Mouse (Mus musculus) brain, adult 2 months (tissue): Measurements from ENCODE around the gene 4930432M17Rik.
A peak's percentile ranks its signal among the peaks of the same experiment; 100 is the strongest.

Experiments used
- DNase-seq: peaks from one replicate; pipeline ENCODE4 v3.0.0; 2011; ENCODE audit warnings: low read depth, low spot score

The 4930432M17Rik gene

GRCm38 (mm10) chr3:121707106-121707505, 36.5 kb downstream of the 4930432M17Rik start:
- no peak for DNase-seq

GRCm38 (mm10) chr3:121710894-121711531, 40.5 kb downstream of the 4930432M17Rik start:
- peak; percentile 38 for DNase-seq

GRCm38 (mm10) chr3:121712222-121712621, 41.7 kb downstream of the 4930432M17Rik start:
- no peak for DNase-seq

GRCm38 (mm10) chr3:121713151-121713701, 42.7 kb downstream of the 4930432M17Rik start:
- no peak for DNase-seq

- no peak for DNase-seq
Observed at GRCm38 (mm10) chr3:121713816-121714215, 43.3 kb downstream of the 4930432M17Rik start.

GRCm38 (mm10) chr3:121714461-121714860, 43.9 kb downstream of the 4930432M17Rik start:
- no peak for DNase-seq

- no peak for DNase-seq
Observed at GRCm38 (mm10) chr3:121715336-121715735, 44.8 kb downstream of the 4930432M17Rik start.

GRCm38 (mm10) chr3:121715741-121716459, 45.3 kb downstream of the 4930432M17Rik start:
- DNase-seq = no peak

- no peak for DNase-seq
Observed at GRCm38 (mm10) chr3:121716480-121716879, 45.9 kb downstream of the 4930432M17Rik start.

- no peak for DNase-seq
Observed at GRCm38 (mm10) chr3:121718679-121719078, 48.1 kb downstream of the 4930432M17Rik start.

- DNase-seq = no peak
Observed at GRCm38 (mm10) chr3:121719701-121720100, 49.1 kb downstream of the 4930432M17Rik start.

- no peak for DNase-seq
Observed at GRCm38 (mm10) chr3:121720801-121721690, 50.5 kb downstream of the 4930432M17Rik start.

- DNase-seq = no peak
Observed at GRCm38 (mm10) chr3:121721691-121722070, 51.1 kb downstream of the 4930432M17Rik start.

GRCm38 (mm10) chr3:121722971-121723844, 52.6 kb downstream of the 4930432M17Rik start, which contains the start of gene F3:
F3 (plus strand) TSS chr3:121723537.
- DNase-seq = peak; percentile 78

- peak; percentile 39 for DNase-seq
Observed at GRCm38 (mm10) chr3:121723968-121724524, 53.5 kb downstream of the 4930432M17Rik start.

GRCm38 (mm10) chr3:121724553-121724952, 54.0 kb downstream of the 4930432M17Rik start:
- DNase-seq = no peak

- no peak for DNase-seq
Observed at GRCm38 (mm10) chr3:121725651-121726050, 55.1 kb downstream of the 4930432M17Rik start.

GRCm38 (mm10) chr3:121729678-121730077, 59.1 kb downstream of the 4930432M17Rik start:
- DNase-seq = no peak
